Mouse (Mus musculus): Measurements from ENCODE around the gene Dhx32.
"Not testable (repeated sequence)": the region's sequence is repeated elsewhere in the genome, so short reads cannot be mapped to it uniquely, and the experiment has no call there.

The Dhx32 gene

DNA sequence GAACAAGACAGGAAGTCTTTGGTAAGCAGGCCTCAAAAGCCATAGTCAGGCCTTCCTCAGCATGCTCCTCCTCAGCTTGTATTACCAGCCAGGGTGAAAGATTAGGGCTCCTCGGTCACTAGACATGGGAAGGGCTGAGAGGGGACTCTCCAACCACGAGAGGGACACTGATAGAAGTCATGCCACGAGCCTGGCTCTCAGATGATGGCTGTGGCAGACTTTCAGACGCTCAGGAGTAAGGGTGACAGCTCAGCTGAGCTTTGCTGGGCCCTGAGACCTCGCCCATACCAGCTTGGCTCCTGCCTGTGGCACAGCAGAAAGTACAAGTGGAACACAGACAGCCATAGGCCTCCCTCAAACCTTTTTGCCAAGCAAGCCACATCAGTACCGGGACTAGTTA is 55.5 kb downstream of the Dhx32 start:
- DNase-seq (ENCODE audit: low spot score): no peak

DNA sequence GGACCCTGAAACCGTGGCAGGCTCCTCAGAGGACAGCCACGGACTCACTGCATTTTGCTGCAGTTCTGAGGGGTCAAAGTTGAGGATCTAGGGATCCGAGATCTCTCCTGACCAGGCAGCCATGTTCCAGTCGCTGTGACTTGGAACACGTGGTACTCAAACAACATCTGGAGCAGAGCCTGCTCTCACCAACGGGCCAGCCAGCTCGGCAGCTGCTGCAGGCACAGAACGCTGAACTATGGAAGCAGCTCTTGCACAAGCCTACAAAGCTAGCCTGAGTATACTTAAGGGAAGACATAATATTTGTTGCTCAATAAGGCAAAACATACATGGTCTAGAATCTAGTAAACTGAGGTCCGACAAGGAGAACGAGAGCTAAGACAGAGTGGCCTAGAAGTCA is 57.0 kb downstream of the Dhx32 start:
- no peak for DNase-seq (ENCODE audit: low spot score)

DNA sequence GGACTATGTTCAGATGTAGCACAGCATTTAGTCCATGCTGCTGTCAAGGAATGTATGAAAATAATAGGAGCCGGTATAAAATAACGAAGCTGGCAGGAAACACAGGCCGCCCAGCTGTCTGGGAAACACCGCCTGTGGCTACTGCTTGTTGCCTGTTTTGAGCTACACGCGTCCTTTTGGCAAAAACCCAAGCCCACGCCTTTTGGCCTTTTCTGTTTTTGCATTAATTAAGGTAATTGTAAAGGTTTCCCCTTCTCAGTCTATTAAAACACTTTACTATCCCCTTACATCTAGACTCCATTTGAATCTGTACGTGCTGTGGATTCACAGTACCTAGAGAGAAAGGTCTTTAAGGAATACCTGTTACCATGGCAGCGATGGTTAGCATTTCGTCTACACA is 57.7 kb downstream of the Dhx32 start:
- DNase-seq (ENCODE audit: low spot score): no peak

DNA sequence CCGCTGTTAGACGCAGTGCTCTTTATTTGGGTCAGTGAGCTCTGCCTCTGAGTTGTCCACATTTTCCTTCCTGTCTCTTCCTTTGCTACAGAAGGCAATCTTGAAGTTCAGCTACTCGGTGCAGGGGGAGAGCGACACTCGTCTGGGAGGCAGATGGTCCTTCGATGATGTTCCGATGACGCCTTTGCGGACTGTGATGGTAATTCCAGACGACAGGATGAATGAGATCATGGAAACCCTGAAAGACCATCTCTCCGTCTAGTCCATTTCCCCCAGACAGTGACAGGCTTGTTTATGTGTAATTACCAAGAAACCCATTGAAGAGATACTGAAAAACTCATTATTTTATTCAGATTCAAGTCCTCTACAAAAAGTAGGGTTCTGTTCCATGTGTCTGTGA is 61.9 kb downstream of the Dhx32 start:
- DNase-seq (ENCODE audit: low spot score): no peak

DNA sequence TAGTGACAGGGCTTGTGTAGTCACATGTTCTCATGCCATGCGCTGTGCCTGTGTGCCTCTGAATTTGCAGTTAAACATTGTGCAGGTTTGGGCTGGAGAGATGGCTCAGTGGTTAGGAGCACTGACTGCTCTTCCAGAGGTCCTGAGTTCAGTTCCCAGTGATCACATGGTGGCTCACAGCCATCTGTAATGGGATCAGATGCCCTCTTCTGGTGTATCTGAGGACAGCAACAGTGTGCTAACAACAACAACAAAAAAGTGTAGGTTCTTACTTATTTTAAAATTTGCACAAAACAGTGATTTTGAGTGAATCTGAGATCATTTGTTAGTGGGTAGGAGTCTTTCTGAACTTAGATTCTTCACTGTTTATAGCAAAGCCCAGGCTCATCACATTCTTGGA is 63.9 kb downstream of the Dhx32 start:
- DNase-seq (ENCODE audit: low spot score): no peak

DNA sequence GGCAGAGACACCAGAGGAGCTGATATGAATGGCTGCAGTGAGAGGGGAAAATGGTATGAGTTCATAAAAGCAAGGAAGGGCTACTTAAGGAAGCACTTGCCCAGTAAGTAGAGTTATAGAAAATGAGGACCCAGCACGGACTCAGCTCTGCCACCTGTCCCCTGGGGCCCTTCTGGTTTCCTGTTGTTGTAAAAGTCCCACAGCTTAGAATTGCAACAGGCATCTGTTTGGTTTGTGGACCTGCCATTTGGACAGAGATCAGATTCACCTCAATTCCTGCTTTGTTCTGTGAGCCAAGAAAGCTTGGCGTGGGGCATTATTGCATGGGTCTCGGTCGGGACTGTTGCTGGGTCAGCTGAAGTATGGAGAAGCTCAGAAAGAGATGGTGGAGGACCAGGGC is 67.1 kb downstream of the Dhx32 start:
- no peak for DNase-seq (ENCODE audit: low spot score)

DNA sequence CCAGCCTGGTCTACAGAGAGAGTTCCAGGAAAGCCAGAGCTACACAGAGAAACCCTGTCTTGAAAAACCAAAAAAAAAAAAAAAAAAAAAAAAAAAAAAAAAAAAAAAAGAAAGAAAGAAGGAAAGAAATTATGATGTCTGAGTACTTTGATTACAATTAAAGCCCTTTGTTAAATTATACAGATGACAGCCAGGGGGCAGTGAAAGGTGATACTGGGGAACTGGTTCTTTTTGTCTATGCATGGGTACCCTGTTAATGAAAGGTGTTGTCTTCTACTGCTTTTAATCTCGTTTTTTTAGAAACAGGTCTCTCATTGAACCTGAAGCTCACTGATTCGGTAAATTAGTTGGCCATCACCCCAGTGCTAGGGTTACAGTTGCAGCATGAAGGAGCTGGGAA is 75.2 kb downstream of the Dhx32 start:
- no peak for DNase-seq (ENCODE audit: low spot score)

DNA sequence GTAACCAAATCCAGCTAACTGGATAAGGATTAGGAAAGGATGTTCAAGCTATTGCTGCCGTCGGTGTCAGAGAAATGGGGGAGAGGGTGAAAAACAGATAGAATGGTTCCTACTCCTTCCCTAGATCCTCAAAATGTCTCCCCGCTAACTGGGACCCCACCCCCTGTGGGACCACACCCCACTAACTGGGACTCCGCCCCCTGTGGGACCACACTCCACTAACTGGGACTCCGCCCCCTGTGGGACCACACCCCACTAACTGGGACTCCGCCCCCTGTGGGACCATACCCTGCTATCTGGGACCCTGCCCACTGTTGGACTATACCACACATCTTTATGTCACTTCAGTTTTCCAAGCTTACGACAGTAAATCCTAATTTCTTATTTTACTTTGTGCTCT is 78.6 kb downstream of the Dhx32 start:
- no peak for DNase-seq (ENCODE audit: low spot score)

DNA sequence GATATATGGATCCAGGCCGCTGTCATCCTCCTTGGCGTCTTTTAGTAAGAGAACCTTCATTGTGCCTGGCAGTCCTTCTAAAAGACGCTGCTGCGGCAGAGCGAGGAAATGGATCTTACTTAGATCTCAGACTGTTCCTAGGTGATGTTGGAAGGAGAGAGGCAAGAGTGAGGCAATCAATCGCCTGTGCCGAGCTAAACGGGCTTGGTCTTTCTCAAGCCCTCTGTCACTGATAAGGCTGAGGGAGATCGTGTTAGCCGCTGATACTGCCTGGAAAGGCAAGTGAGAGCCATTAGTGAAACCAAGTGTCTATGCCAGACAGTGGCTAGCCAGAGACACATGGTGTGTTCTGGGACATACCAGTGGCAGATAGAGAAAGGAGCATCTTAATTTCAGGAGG is 80.2 kb downstream of the Dhx32 start:
- no peak for DNase-seq (ENCODE audit: low spot score)

DNA sequence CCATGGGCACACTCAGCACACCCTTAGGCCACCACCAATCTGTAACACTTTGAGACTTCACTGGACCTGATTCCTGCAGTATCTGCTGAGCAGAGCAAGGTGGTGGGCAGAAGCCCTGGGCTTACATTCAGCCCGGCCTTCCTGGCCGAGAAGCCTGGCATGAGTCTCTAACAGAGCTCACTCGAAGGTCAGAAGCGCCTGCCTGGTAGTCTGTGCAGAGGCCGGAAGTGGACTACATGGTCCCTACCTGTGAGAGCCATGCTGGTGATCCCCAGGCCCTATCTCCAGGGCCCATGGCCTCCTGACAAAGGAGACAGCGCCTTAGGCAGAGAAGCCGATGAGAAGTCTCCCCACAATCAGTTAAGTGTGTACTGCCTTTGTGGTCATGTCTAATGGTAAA is 81.2 kb downstream of the Dhx32 start:
- DNase-seq (ENCODE audit: low spot score): no peak

DNA sequence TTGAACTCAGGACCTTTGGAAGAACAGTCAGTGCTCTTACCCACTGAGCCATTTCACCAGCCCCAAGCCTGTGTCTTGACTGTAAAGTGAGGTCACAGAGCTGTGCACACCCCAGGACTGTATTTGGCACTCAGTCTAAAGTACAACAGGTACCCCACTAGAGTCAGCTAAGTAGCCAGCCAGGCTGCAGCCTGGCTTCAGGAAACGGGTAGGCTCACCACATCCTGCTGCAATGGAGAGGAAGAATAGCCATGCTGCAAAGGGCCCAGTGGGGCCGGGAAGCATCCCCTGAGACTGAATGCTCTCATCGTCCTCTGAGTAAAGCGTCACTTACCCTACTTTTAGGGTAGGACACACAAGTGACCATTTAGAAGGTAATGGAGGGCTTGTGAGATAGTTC is 82.6 kb downstream of the Dhx32 start:
- DNase-seq (ENCODE audit: low spot score): no peak

DNA sequence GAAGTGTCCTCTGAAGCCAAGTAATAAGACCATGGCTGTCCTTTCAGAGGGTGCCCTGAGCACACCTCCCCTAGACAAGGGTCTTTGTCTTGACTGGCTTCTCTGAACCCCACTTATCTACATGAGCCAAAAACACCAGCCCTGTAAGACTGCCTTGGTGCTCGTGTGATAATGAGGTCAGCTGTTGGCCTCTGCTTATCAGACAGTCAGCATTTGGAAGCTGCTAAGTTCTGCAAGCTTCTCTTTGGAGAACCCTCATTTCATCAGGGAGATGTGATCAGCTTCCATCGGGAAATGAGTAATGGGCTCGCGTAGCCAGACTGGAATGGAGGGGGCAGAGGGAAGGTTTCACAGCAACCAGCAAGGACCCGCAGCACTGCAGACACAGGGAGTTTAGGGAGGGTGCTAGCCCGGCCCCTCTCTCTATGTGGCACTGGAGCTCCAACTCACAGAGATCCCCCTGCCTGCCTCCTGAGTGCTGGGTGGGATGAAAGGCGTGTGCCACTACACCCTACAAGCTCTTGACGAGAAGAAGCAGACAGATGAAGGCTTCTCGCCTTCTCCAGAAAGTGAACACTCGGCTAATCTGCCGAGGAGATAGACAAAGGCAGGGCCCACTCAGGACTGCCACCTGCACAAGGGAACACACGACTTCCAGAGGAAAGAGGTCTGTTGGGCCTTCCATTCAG is 84.4 kb downstream of the Dhx32 start:
- no peak for DNase-seq (ENCODE audit: low spot score)

DNA sequence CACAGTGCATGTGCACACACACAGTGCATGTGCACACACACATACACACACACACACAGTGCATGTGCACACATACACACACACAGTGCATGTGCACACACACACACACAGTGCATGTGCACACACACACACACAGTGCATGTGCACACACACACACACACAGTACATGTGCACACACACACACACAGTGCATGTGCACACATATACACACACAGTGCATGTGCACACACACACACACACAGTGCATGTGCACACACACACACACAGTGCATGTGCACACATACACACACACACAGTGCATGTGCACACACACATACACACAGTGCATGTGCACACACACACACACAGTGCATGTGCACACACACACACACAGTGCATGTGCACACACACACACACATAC is 96.9 kb downstream of the Dhx32 start:
- DNase-seq (ENCODE audit: low spot score): not testable (repeated sequence)

DNA sequence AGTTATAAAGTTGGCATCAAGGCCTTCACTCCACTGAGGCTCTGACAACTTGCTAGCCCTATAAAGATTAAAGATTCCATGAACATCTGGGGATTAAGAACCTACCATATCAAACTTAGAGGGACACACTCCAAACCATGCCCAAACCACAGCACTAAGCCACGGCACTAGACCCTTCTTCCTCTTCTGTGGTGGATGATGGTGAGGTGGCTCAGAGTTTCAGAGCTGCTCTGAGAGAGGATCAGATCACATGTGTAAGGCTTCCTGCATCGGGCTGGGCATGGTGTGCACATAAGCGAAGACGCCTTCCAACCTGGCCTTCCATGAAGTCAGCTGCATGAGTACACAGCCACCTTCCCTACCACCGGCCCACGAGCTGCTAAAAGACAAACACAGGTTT is 97.8 kb downstream of the Dhx32 start:
- DNase-seq (ENCODE audit: low spot score): no peak

DNA sequence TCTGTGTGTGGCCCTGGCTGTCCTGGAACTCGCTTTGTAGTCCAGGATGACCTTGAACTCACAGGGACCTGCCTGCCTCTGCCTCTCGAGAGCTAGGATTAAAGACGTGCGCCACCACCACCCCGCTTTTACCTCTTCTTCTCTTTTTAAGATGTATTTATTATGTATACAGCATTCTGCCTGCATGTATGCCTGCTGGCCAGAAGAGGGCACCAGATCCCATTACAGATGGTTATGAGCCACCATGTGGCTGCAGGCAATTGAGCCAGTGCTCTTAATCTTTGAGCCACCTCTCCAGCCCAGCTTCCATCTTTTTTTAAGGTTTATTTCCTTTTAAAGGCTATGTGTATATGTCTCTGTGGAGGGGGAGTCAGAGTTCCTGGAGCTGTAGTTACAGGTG is 98.4 kb downstream of the Dhx32 start:
- DNase-seq (ENCODE audit: low spot score): no peak

DNA sequence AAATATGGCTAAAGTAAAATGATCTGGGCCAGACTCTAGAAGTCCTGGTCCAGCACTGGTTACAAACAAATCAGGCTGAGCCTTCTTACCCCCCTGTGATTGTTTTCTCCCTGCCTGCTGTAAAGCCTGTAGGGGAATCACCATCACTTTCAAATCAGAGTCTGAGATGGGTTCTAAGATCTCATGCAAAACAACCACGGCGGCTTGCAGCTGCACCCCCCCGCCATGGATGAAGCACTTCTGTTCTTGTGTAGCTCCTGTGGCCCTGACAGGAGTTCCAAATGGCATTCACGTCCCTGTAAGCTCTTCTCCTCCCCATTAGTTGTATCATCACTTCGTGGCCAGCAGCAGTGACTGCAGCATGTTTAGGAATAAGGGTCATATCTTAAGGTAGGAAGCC is 98.9 kb downstream of the Dhx32 start:
- no peak for DNase-seq (ENCODE audit: low spot score)

DNA sequence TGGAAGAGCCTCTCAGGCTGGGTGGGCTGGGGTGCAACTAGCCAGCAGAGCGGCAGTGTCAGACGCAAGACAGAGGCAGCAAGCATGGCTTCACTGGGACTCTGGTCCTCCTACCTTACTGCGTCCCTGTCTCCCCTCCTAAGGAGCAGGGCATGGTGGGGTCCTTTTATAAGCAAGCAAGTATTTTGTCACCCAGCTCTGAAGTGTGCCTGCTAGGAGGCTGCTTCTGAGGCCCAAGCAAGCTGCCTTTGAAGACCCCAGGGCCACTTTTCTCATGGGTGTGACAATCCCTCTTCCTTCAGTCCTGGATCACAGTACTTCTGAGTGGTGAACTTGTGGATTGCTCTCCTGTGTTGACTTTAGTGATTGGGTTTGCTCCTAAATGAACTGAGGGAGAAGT is 102.6 kb downstream of the Dhx32 start, which contains the start of gene Mmp21:
Mmp21 (minus strand) TSS at position 101 of the 400 bp plus-strand sequence.
- no peak for DNase-seq (ENCODE audit: low spot score)

DNA sequence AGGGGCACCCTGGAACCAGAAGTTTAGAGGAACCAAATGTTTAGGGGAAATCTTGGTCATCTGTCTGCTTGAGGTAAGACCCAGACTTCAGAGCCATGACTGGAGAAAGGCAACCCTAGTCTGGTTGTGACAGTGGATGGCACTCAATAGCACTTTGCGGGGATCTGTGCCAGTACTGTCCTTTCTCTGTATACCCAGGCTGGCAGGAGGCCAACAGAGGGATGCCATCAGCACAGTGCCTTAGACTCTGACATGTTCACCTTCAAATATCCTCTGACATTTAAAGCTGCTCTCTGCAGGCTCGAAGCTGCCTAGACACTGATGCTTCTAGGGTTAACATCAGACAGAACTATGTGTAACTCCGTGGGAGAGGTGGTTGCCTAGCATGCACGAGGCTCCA is 103.1 kb downstream of the Dhx32 start:
- no peak for DNase-seq (ENCODE audit: low spot score)

DNA sequence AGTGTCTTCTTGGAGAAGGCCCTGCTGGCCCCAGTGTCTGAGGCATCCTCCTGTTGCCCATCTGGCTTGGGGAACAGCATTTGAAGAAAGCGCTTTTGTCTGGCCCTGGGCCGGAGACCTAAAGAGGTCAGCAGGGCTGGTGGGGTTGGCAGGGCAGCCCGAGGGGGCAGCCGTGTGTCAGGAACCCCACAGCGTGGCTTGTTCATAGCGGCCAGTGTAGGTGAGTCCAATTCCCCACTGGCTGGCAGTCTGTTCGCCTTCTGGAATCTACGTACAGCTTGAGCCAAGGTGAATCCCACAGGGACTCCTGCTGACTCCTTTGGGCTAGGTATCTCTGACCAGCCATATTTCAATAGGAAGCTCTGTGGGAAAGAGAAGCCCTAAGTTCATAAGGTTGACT is 103.8 kb downstream of the Dhx32 start:
- DNase-seq (ENCODE audit: low spot score): no peak

DNA sequence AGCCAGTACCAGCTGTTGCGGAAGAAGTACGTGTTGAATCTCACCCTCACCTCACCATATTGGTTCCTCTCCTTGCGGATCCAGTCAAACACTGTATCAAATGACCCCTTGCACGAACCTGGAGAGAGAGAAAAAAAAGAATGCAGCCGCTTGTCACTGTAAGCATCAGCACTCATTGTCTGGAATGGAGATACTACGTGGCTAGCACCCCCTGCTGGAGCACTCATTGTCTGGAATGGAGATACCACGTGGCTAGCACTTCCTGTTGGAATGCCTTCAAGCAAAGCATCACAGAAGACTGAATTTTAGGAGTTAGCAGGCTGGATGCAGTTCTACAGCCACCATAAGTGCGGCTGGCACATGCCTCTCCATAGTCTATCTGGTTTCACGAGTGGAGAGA is 106.5 kb downstream of the Dhx32 start:
- no peak for DNase-seq (ENCODE audit: low spot score)

Data from ovary, postnatal 10 days (tissue).